Mouse (Mus musculus): Measurements from ENCODE around the gene Gpx3. TPM values are rescaled to one million over a fixed set of nuclear protein-coding genes. Genes with fewer than 3 reads are reported as not detected.

The Gpx3 gene
- polyA plus RNA-seq, 1 experiment from 2014 or later: 263 TPM

DNA sequence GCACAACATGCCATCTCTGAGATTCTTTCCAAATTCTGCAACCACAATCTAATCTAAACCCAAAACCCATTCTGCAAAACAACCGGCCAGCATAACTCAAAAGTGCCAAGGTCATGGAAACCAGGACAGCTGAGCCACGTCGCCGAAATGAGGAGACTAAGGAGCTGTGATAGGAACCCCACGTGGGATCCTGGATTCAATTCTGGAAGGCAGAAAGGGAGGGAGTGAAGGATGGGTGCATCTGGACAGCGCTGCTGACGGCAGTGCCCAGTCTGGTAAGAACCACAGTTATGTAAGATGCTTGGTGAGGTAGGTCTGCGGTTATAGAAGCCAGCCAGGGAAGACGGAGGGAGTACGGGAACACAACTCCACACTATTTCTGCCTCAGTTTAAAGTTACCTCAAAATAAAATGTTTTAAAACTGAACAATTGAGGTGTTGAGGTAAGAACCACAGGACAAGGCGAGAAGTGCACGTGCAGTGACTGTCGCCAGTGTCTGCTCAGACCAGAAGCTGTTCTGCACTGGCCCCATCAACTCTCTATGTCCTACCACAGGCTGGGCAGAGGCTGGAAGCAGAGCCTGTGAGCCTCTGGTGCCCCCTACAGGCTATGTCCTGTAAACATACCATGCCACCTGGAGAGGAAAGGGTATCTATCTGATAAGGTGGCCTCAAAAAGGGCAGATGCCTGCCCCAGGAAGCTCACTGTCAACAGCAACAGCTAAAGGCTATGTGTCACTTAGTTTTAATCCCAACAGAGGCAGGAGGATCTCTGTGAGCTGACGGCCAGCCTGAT is 25.3 kb downstream of the Gpx3 start:
- Histone ChIP-seq H3K9ac (ENCODE audit: low read length) (no peak overlapping the region), H3K4me1 (replicated peaks; ENCODE audit: control insufficient read depth, insufficient read depth, low read length) (no peaks in the 10 kb centered on the region), H3K27ac (ENCODE audit: low read depth) (no peak overlapping the region), H3K36me3 (ENCODE audit: control insufficient read depth, insufficient read depth, low read length) (peaks cover 90% of the 10 kb centered on the region), H3K9me3 (ENCODE audit: control insufficient read depth, low read length) (no peaks in the 10 kb centered on the region), H3K4me2 (ENCODE audit: low read length) (no peak overlapping the region), H3K27me3 (replicated peaks; ENCODE audit: control insufficient read depth, insufficient read depth, low read length) (no peaks in the 10 kb centered on the region), H3K4me3 (ENCODE audit: low read depth, low read length) (no peak overlapping the region)
- 74% methylated on average over 14 of the region's 14 CpGs for WGBS
- ATAC-seq (replicated peaks; ENCODE audit: low FRiP score, low TSS enrichment, low read depth) (no peak; the same call in 1 of the 2 replicates), DNase-seq (ENCODE audit: low spot score) (peak; percentile 81)

DNA sequence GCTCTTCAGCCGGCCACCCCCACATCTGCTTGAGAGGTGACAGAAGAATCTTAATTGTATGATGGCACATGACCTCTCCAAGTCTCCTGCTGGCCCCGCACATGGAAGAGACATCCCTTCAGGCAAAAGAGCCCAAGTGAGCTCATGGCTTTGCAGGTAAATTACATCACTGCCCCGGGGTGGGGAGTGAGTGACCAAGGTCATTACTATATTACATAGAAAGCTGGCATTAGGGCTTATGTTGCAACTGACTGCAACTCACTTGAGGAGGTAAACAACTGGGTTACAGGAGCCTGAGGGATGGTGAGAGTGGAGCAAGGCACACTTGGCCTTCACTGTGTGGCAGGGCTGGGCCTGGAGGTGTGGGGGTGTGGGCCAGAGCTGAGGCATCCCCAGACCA is 26.0 kb downstream of the Gpx3 start:
- Histone ChIP-seq H3K9me3 (ENCODE audit: control insufficient read depth, low read length) (no peaks in the 10 kb centered on the region), H3K4me3 (ENCODE audit: low read depth, low read length) (no peak overlapping the region), H3K27me3 (replicated peaks; ENCODE audit: control insufficient read depth, insufficient read depth, low read length) (no peaks in the 10 kb centered on the region), H3K4me1 (replicated peaks; ENCODE audit: control insufficient read depth, insufficient read depth, low read length) (no peaks in the 10 kb centered on the region), H3K36me3 (ENCODE audit: control insufficient read depth, insufficient read depth, low read length) (peaks cover 89% of the 10 kb centered on the region), H3K9ac (ENCODE audit: low read length) (no peak overlapping the region), H3K27ac (ENCODE audit: low read depth) (no peak overlapping the region), H3K4me2 (ENCODE audit: low read length) (no peak overlapping the region)
- WGBS: 85% methylated on average over 3 of the region's 3 CpGs
- DNase-seq (ENCODE audit: low spot score) (no peak), ATAC-seq (replicated peaks; ENCODE audit: low FRiP score, low TSS enrichment, low read depth) (no peak)

GRCm38 (mm10) chr11:54928886-54929285 is 26.6 kb downstream of the Gpx3 start:
- no peak overlapping the region for H3K27ac ChIP-seq (ENCODE audit: low read depth)
- WGBS: 83% methylated on average over 7 of the region's 7 CpGs
- H3K9ac ChIP-seq (ENCODE audit: low read length): no peak overlapping the region
- H3K9me3 ChIP-seq (ENCODE audit: control insufficient read depth, low read length): no peaks in the 10 kb centered on the region
- no peaks in the 10 kb centered on the region for H3K27me3 ChIP-seq (replicated peaks; ENCODE audit: control insufficient read depth, insufficient read depth, low read length)
- peaks cover 88% of the 10 kb centered on the region for H3K36me3 ChIP-seq (ENCODE audit: control insufficient read depth, insufficient read depth, low read length)
- no peak overlapping the region for H3K4me2 ChIP-seq (ENCODE audit: low read length)
- H3K4me3 ChIP-seq (ENCODE audit: low read depth, low read length): no peak overlapping the region
- ATAC-seq (replicated peaks; ENCODE audit: low FRiP score, low TSS enrichment, low read depth) (no peak), DNase-seq (ENCODE audit: low spot score) (no peak)
- H3K4me1 ChIP-seq (replicated peaks; ENCODE audit: control insufficient read depth, insufficient read depth, low read length): no peaks in the 10 kb centered on the region

GRCm38 (mm10) chr11:54929290-54929689 is 27.0 kb downstream of the Gpx3 start:
- H3K4me3 ChIP-seq (ENCODE audit: low read depth, low read length): no peak overlapping the region
- no peaks in the 10 kb centered on the region for H3K27me3 ChIP-seq (replicated peaks; ENCODE audit: control insufficient read depth, insufficient read depth, low read length)
- no peak overlapping the region for H3K9ac ChIP-seq (ENCODE audit: low read length)
- H3K4me2 ChIP-seq (ENCODE audit: low read length): no peak overlapping the region
- no peak overlapping the region for H3K27ac ChIP-seq (ENCODE audit: low read depth)
- ATAC-seq (replicated peaks; ENCODE audit: low FRiP score, low TSS enrichment, low read depth): no peak
- 88% methylated on average over 6 of the region's 6 CpGs for WGBS
- H3K36me3 ChIP-seq (ENCODE audit: control insufficient read depth, insufficient read depth, low read length): peaks cover 86% of the 10 kb centered on the region
- H3K4me1 ChIP-seq (replicated peaks; ENCODE audit: control insufficient read depth, insufficient read depth, low read length): no peaks in the 10 kb centered on the region
- no peaks in the 10 kb centered on the region for H3K9me3 ChIP-seq (ENCODE audit: control insufficient read depth, low read length)
- no peak for DNase-seq (ENCODE audit: low spot score)

GRCm38 (mm10) chr11:54929744-54930143 is 27.5 kb downstream of the Gpx3 start:
- no peaks in the 10 kb centered on the region for H3K4me1 ChIP-seq (replicated peaks; ENCODE audit: control insufficient read depth, insufficient read depth, low read length)
- ATAC-seq (replicated peaks; ENCODE audit: low FRiP score, low TSS enrichment, low read depth) (no peak), DNase-seq (ENCODE audit: low spot score) (no peak)
- no peak overlapping the region for H3K9ac ChIP-seq (ENCODE audit: low read length)
- no peak overlapping the region for H3K4me2 ChIP-seq (ENCODE audit: low read length)
- no peaks in the 10 kb centered on the region for H3K9me3 ChIP-seq (ENCODE audit: control insufficient read depth, low read length)
- 89% methylated on average over 8 of the region's 8 CpGs for WGBS
- H3K27ac ChIP-seq (ENCODE audit: low read depth): no peak overlapping the region
- H3K27me3 ChIP-seq (replicated peaks; ENCODE audit: control insufficient read depth, insufficient read depth, low read length): no peaks in the 10 kb centered on the region
- peaks cover 82% of the 10 kb centered on the region for H3K36me3 ChIP-seq (ENCODE audit: control insufficient read depth, insufficient read depth, low read length)
- H3K4me3 ChIP-seq (ENCODE audit: low read depth, low read length): no peak overlapping the region

- no peak overlapping the region for H3K9ac ChIP-seq (ENCODE audit: low read length)
These were observed 28.2 kb downstream of the Gpx3 start for GRCm38 (mm10) chr11:54930318-54930979.

GRCm38 (mm10) chr11:54931405-54932093 is 29.3 kb downstream of the Gpx3 start:
- Histone ChIP-seq H3K4me2 (ENCODE audit: low read length) (no peak overlapping the region), H3K9me3 (ENCODE audit: control insufficient read depth, low read length) (no peaks in the 10 kb centered on the region), H3K27me3 (replicated peaks; ENCODE audit: control insufficient read depth, insufficient read depth, low read length) (no peaks in the 10 kb centered on the region), H3K9ac (ENCODE audit: low read length) (no peak overlapping the region), H3K36me3 (ENCODE audit: control insufficient read depth, insufficient read depth, low read length) (peaks cover 74% of the 10 kb centered on the region), H3K4me1 (replicated peaks; ENCODE audit: control insufficient read depth, insufficient read depth, low read length) (0 out of 2 replicates have a peak, but pooled peaks cover 3% of the 10 kb centered on the region), H3K4me3 (ENCODE audit: low read depth, low read length) (no peak overlapping the region), H3K27ac (ENCODE audit: low read depth) (no peak overlapping the region)
- 68% methylated on average over 5 of the region's 5 CpGs for WGBS
- peak; percentile 77 for DNase-seq (ENCODE audit: low spot score)
- ATAC-seq (replicated peaks; ENCODE audit: low FRiP score, low TSS enrichment, low read depth): no peak

More at GRCm38 (mm10) chr11:54930318-54930979, 28.2 kb downstream of the Gpx3 start:
- H3K4me2 ChIP-seq (ENCODE audit: low read length): no peak overlapping the region
- no peak overlapping the region for H3K4me3 ChIP-seq (ENCODE audit: low read depth, low read length)
- peaks cover 83% of the 10 kb centered on the region for H3K36me3 ChIP-seq (ENCODE audit: control insufficient read depth, insufficient read depth, low read length)
- DNase-seq (ENCODE audit: low spot score) (peak; percentile 82), ATAC-seq (replicated peaks; ENCODE audit: low FRiP score, low TSS enrichment, low read depth) (0 out of 2 replicates have a peak, but pooled peaks have one; percentile 45)
- H3K27me3 ChIP-seq (replicated peaks; ENCODE audit: control insufficient read depth, insufficient read depth, low read length): no peaks in the 10 kb centered on the region
- WGBS: 69% methylated on average over 7 of the region's 7 CpGs
- no peaks in the 10 kb centered on the region for H3K9me3 ChIP-seq (ENCODE audit: control insufficient read depth, low read length)
- no peak overlapping the region for H3K27ac ChIP-seq (ENCODE audit: low read depth)
- no peaks in the 10 kb centered on the region for H3K4me1 ChIP-seq (replicated peaks; ENCODE audit: control insufficient read depth, insufficient read depth, low read length)

GRCm38 (mm10) chr11:54932540-54932939 is 30.3 kb downstream of the Gpx3 start:
- Histone ChIP-seq H3K9ac (ENCODE audit: low read length) (no peak overlapping the region), H3K9me3 (ENCODE audit: control insufficient read depth, low read length) (no peaks in the 10 kb centered on the region), H3K36me3 (ENCODE audit: control insufficient read depth, insufficient read depth, low read length) (peaks cover 67% of the 10 kb centered on the region), H3K4me2 (ENCODE audit: low read length) (no peak overlapping the region), H3K27ac (ENCODE audit: low read depth) (no peak overlapping the region), H3K4me1 (replicated peaks; ENCODE audit: control insufficient read depth, insufficient read depth, low read length) (0 out of 2 replicates have a peak, but pooled peaks cover 3% of the 10 kb centered on the region), H3K4me3 (ENCODE audit: low read depth, low read length) (no peak overlapping the region), H3K27me3 (replicated peaks; ENCODE audit: control insufficient read depth, insufficient read depth, low read length) (no peaks in the 10 kb centered on the region)
- ATAC-seq (replicated peaks; ENCODE audit: low FRiP score, low TSS enrichment, low read depth) (no peak), DNase-seq (ENCODE audit: low spot score) (no peak)
- 92% methylated on average over 6 of the region's 6 CpGs for WGBS
